16 mouse cellular contexts compared by ENCODE assay signal in the genomic region with DNA sequence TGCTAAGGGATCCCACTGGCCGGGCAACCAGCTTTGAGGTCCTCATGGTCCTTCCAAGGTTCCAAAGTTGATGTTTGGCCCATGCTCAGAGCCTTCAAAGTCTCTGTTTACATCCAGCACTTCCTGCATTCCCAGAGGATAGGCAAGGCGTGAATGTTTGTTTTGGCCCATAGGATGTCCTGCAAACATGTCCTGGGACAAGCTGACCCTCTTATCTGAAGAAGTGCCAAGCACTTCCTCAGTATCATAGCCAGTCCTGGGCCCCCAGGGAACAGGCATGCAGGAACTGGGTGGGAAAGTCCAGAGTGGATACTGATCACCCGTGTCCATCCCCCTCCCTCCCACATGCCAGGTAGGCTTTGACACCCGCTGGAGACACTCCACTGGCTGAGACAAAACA. TPM values are rescaled to one million over a fixed set of nuclear protein-coding genes. Genes with fewer than 3 reads are reported as not detected.
A peak's percentile ranks its signal among the peaks of the same experiment; 100 is the strongest.
DNase-seq lines count a peak whose midpoint lies in the region; ATAC-seq lines count a peak whose summit lies in the region.
"Had no signal": no experiment of that assay in that cellular context is flagged by ENCODE, and none has a peak within 500 bp of the region (broad histone marks: within the 10 kb centered on the region; RNA-seq: fewer than 3 reads in every experiment).

No protein-coding gene starts in this region.

- 43% methylated on average over 4 of the region's 4 CpGs for WGBS in heart, embryonic 15.5 days

- DNase-seq in kidney, postnatal 14 days = peak; percentile 22
- no peak for DNase-seq in kidney, postnatal 4 days
- DNase-seq in heart, adult 9 months (ENCODE audit: low spot score in 2 of 2) = peak; percentile 33 to 68
- peak; percentile 48 for DNase-seq in lung, postnatal 14 days
- DNase-seq in thymus, postnatal 14 days = no peak
- DNase-seq in urinary bladder, postnatal 14 days (ENCODE audit: low spot score) = no peak
- DNase-seq: adrenal gland, postnatal 25 days; spleen, adult 18-20 months had no signal

- no peaks in the 10 kb centered on the region for H3K27me3 ChIP-seq in heart, embryonic 15.5 days
- H3K27me3 ChIP-seq: neural tube, embryonic 12.5 days had no signal

- no peaks in the 10 kb centered on the region for H3K36me3 ChIP-seq in heart, embryonic 15.5 days
- H3K36me3 ChIP-seq: G1E; neural tube, embryonic 12.5 days had no signal

- H3K27ac ChIP-seq in heart, embryonic 15.5 days = peak overlapping the region; percentile 72
- H3K27ac ChIP-seq: neural tube, embryonic 12.5 days had no signal

- ATAC-seq in heart, embryonic 15.5 days (replicated peaks; ENCODE audit: insufficient number of reproducible peaks, insufficient read depth, low FRiP score, low read depth) = peak; percentile 47; the same call in 1 of the 2 replicates

- H3K9ac ChIP-seq in heart, embryonic 15.5 days = no peak overlapping the region
- H3K9ac ChIP-seq: neural tube, embryonic 12.5 days had no signal

- H3K4me2 ChIP-seq in heart, embryonic 15.5 days = no peak overlapping the region
- H3K4me2 ChIP-seq: neural tube, embryonic 12.5 days had no signal

- no peak overlapping the region for H3K4me3 ChIP-seq in heart, embryonic 15.5 days
- H3K4me3 ChIP-seq: neural tube, embryonic 12.5 days had no signal

- H3K4me1 ChIP-seq in heart, embryonic 15.5 days (replicated peaks) = peaks cover 27% of the 10 kb centered on the region

- H3K9me3 ChIP-seq in heart, embryonic 15.5 days (replicated peaks) = no peaks in the 10 kb centered on the region
- H3K9me3 ChIP-seq: neural tube, embryonic 12.5 days had no signal

RNA-seq across cellular contexts. Expression of a gene that starts 5.3 kb away (rescaled TPM):
- polyA plus RNA-seq in heart, embryonic 15.5 days (2015; fragmentation: Nextera tagmentation; extraction: Ambion mirVana) = 0.53 and 0.76 TPM in 2 replicates
- polyA plus RNA-seq: embryonic facial prominence, embryonic 14.5 days; forebrain, embryonic 11.5 days; G1E; kidney, embryonic 16.5 days; limb, embryonic 11.5 days; neural tube, embryonic 12.5 days; stomach, embryonic 16.5 days had no signal

RNA-seq across cellular contexts. Expression of a gene that starts 49.0 kb away (rescaled TPM):
- 6.1 and 7.8 TPM in 2 replicates for polyA plus RNA-seq in heart, embryonic 15.5 days (2015; fragmentation: Nextera tagmentation; extraction: Ambion mirVana)

RNA-seq across cellular contexts. Expression of a gene that starts 54.5 kb away (rescaled TPM):
- 35.8 and 40.1 TPM in 2 replicates for polyA plus RNA-seq in heart, embryonic 15.5 days (2015; fragmentation: Nextera tagmentation; extraction: Ambion mirVana)

Comparison
In these comparisons a context has a peak if more than half of its experiments do, and no peak if none do; other contexts are left out.
1. DNase-seq: peak in kidney, postnatal 14 days (single experiment), heart, adult 9 months (2 of 2) and lung, postnatal 14 days (single experiment); none in kidney, postnatal 4 days (0 of 2), thymus, postnatal 14 days (single experiment) and urinary bladder, postnatal 14 days (single experiment).